Mouse (Mus musculus) spleen, adult 12 weeks (tissue): ENCODE measurements around the gene Nr1i3.

ENCODE experiments used
- DNase-seq: peaks from one replicate; pipeline ENCODE4 v3.0.0; 2022; ENCODE audit warnings: low spot score

The Nr1i3 gene

GRCm38 (mm10) chr1:171195046-171195822, 18.5 kb upstream of the Nr1i3 start:
- no peak for DNase-seq

- DNase-seq, result no peak
Observed at GRCm38 (mm10) chr1:171195887-171196397, 17.8 kb upstream of the Nr1i3 start, which contains the start of gene Pcp4l1. Gene Pcp4l1, minus strand, starts transcription at chr1:171196268.

GRCm38 (mm10) chr1:171199532-171199931, 14.2 kb upstream of the Nr1i3 start:
- no peak for DNase-seq

GRCm38 (mm10) chr1:171200769-171201168, 13.0 kb upstream of the Nr1i3 start:
- no peak for DNase-seq

- no peak for DNase-seq
Observed at GRCm38 (mm10) chr1:171203471-171204248, 10.1 kb upstream of the Nr1i3 start.

GRCm38 (mm10) chr1:171204249-171204644, 9.5 kb upstream of the Nr1i3 start:
- DNase-seq, result no peak

GRCm38 (mm10) chr1:171205704-171206493, 7.9 kb upstream of the Nr1i3 start:
- DNase-seq, result no peak

- DNase-seq, result no peak
Observed at GRCm38 (mm10) chr1:171209409-171209808, 4.4 kb upstream of the Nr1i3 start.

GRCm38 (mm10) chr1:171212854-171213253, 916 bp upstream of the Nr1i3 start:
- DNase-seq, result no peak

- DNase-seq, result no peak
Observed at GRCm38 (mm10) chr1:171216241-171216955, 2.6 kb downstream of the Nr1i3 start.

GRCm38 (mm10) chr1:171220871-171221270, 7.1 kb downstream of the Nr1i3 start:
- DNase-seq, result peak; percentile 63

- DNase-seq, result no peak
Observed at GRCm38 (mm10) chr1:171221281-171222193, 7.8 kb downstream of the Nr1i3 start.

GRCm38 (mm10) chr1:171222238-171223155, 8.7 kb downstream of the Nr1i3 start, which contains the start of gene Tomm40l:
Gene Tomm40l, minus strand, starts transcription at chr1:171222514.
- DNase-seq, result peak; percentile 83

- no peak for DNase-seq
Observed at GRCm38 (mm10) chr1:171223168-171223567, 9.4 kb downstream of the Nr1i3 start.

GRCm38 (mm10) chr1:171223796-171224195, 10.0 kb downstream of the Nr1i3 start:
- no peak for DNase-seq

GRCm38 (mm10) chr1:171224857-171225256, 11.1 kb downstream of the Nr1i3 start, which contains the start of gene Apoa2:
Gene Apoa2, plus strand, starts transcription at chr1:171225054.
- no peak for DNase-seq

- no peak for DNase-seq
Observed at GRCm38 (mm10) chr1:171226780-171227179, 13.0 kb downstream of the Nr1i3 start.

GRCm38 (mm10) chr1:171227879-171228278, 14.1 kb downstream of the Nr1i3 start:
- no peak for DNase-seq

GRCm38 (mm10) chr1:171229750-171230149, 16.0 kb downstream of the Nr1i3 start:
- DNase-seq, result no peak
